Mouse (Mus musculus) hindbrain, embryonic 11.5 days (tissue): ENCODE results near the gene Hk3. TPM values are rescaled to one million over a fixed set of nuclear protein-coding genes. Genes with fewer than 3 reads are reported as not detected.
A peak's percentile ranks its signal among the peaks of the same experiment; 100 is the strongest.

Experiments used
- ATAC-seq: fragments of 200-750 bp; cut with Nextera tagmentation; 2 replicates; pipeline ENCODE4 v1.8.0; 2017; ENCODE audit warnings: mild to moderate bottlenecking, moderate TSS enrichment, moderate library complexity; ENCODE audit not compliant: low FRiP score
- DNase-seq: peaks from one replicate; pipeline ENCODE4 v3.0.0-alpha.2; 2015; ENCODE audit warnings: low spot score
- H3K27ac ChIP-seq: fragments of 300-500 bp; sonication (generic); 2 replicates; pipeline ENCODE4 v1.5.1; 2014; ENCODE audit warnings: mild to moderate bottlenecking, low read depth, low read length
- H3K27me3 ChIP-seq: fragments of 300-500 bp; sonication (generic); 2 replicates; pipeline ENCODE4 v1.6.1; 2014; ENCODE audit warnings: mild to moderate bottlenecking, low read length, moderate library complexity, mixed read lengths; ENCODE audit not compliant: control insufficient read depth, insufficient read depth
- H3K36me3 ChIP-seq: fragments of 300-500 bp; sonication (generic); 2 replicates; pipeline ENCODE4 v1.6.1; 2014; ENCODE audit warnings: mild to moderate bottlenecking, low read length, moderate library complexity, mixed read lengths; ENCODE audit not compliant: control insufficient read depth, insufficient read depth
- H3K4me1 ChIP-seq: fragments of 300-500 bp; sonication (generic); replicated peaks from 2 replicates; pipeline ENCODE4 v1.6.1; 2014; ENCODE audit warnings: low read length, mixed read lengths; ENCODE audit not compliant: control insufficient read depth, insufficient read depth
- H3K4me2 ChIP-seq: fragments of 300-500 bp; sonication (generic); replicated peaks from 2 replicates; pipeline ENCODE4 v1.6.1; 2014; ENCODE audit warnings: mild to moderate bottlenecking, low read depth, low read length
- H3K4me3 ChIP-seq: fragments of 300-500 bp; sonication (generic); 2 replicates; pipeline ENCODE4 v1.5.1; 2014; ENCODE audit warnings: low read depth, low read length
- H3K9ac ChIP-seq: fragments of 300-500 bp; sonication (generic); 2 replicates; pipeline ENCODE4 v1.6.1; 2014; ENCODE audit warnings: low read depth, low read length
- H3K9me3 ChIP-seq: fragments of 300-500 bp; sonication (generic); 2 replicates; pipeline ENCODE4 v1.6.1; 2016; ENCODE audit warnings: low read length; ENCODE audit not compliant: control insufficient read depth
- WGBS: fragments of 180-500 bp; shearing (Covaris S2); extraction: QIAGEN DNeasy Blood & Tissue Kit; methylation state at CpG from one replicate; pipeline ENCODE4 v1.1.7; 2014; 5-methylcytosine and 5-hydroxymethylcytosine counted together
- polyA plus RNA-seq: library from polyadenylated mRNA; unstranded; fragments of >200 nt; fragmentation: Nextera tagmentation; extraction: Ambion mirVana; gene quantifications from 2 replicates; pipeline ENCODE4 v1.2.1, GENCODE M21; 2014

Hk3 gene
- polyA plus RNA-seq, result 0.52 and 0.61 TPM in 2 replicates

GRCm38 (mm10) chr13:55021194-55021779 is at the start of gene Hk3:
TSS of gene Hk3 (minus strand) at chr13:55021385.
- ATAC-seq (no peak), DNase-seq (no peak)
- H3K9me3 ChIP-seq, result no peaks in the 10 kb centered on the region
- no peak within 1 kb of the TSS for H3K4me2 ChIP-seq
- no peaks in the 10 kb centered on the region; the same call in 1 of the 2 replicates for H3K27me3 ChIP-seq
- H3K9ac ChIP-seq, result no peak within 1 kb of the TSS
- no peaks in the 10 kb centered on the region for H3K4me1 ChIP-seq
- no peak within 1 kb of the TSS for H3K27ac ChIP-seq
- no peaks in the 10 kb centered on the region for H3K36me3 ChIP-seq
- no peak within 1 kb of the TSS for H3K4me3 ChIP-seq
- 89% methylated on average over 13 of the region's 13 CpGs for WGBS

GRCm38 (mm10) chr13:55069719-55070118 is 48.5 kb upstream of the Hk3 start:
- H3K9me3 ChIP-seq, result no peaks in the 10 kb centered on the region
- DNase-seq, result no peak
- no peaks in the 10 kb centered on the region for H3K27me3 ChIP-seq
- no peak overlapping the region for H3K27ac ChIP-seq
- 59% methylated on average over 7 of the region's 7 CpGs for WGBS
- no peak for ATAC-seq
- H3K4me2 ChIP-seq, result no peak overlapping the region
- no peaks in the 10 kb centered on the region for H3K36me3 ChIP-seq
- no peaks in the 10 kb centered on the region for H3K4me1 ChIP-seq
- no peak overlapping the region for H3K4me3 ChIP-seq
- H3K9ac ChIP-seq, result no peak overlapping the region

GRCm38 (mm10) chr13:55063276-55063675 is 42.1 kb upstream of the Hk3 start:
- Histone ChIP-seq H3K9ac (no peak overlapping the region), H3K36me3 (no peaks in the 10 kb centered on the region), H3K9me3 (no peaks in the 10 kb centered on the region), H3K4me3 (no peak overlapping the region), H3K27me3 (no peaks in the 10 kb centered on the region), H3K4me2 (no peak overlapping the region), H3K4me1 (no peaks in the 10 kb centered on the region), H3K27ac (no peak overlapping the region)
- no peak for DNase-seq
- 89% methylated on average over 2 of the region's 2 CpGs for WGBS
- ATAC-seq, result no peak

GRCm38 (mm10) chr13:55058042-55058441 is 36.9 kb upstream of the Hk3 start:
- no peaks in the 10 kb centered on the region for H3K9me3 ChIP-seq
- H3K4me1 ChIP-seq, result no peaks in the 10 kb centered on the region
- DNase-seq (peak; percentile 16), ATAC-seq (no peak)
- no peak overlapping the region for H3K4me3 ChIP-seq
- no peaks in the 10 kb centered on the region; the same call in 1 of the 2 replicates for H3K36me3 ChIP-seq
- H3K9ac ChIP-seq, result no peak overlapping the region
- no peaks in the 10 kb centered on the region for H3K27me3 ChIP-seq
- 86% methylated on average over 2 of the region's 2 CpGs for WGBS
- H3K27ac ChIP-seq, result no peak overlapping the region
- H3K4me2 ChIP-seq, result no peak overlapping the region

GRCm38 (mm10) chr13:55047706-55048105 is 26.5 kb upstream of the Hk3 start:
- DNase-seq (no peak), ATAC-seq (no peak)
- no peaks in the 10 kb centered on the region for H3K36me3 ChIP-seq
- WGBS, result 74% methylated on average over 3 of the region's 3 CpGs
- no peak overlapping the region for H3K4me2 ChIP-seq
- H3K9ac ChIP-seq, result no peak overlapping the region
- no peaks in the 10 kb centered on the region for H3K4me1 ChIP-seq
- H3K4me3 ChIP-seq, result no peak overlapping the region
- H3K27me3 ChIP-seq, result no peaks in the 10 kb centered on the region
- H3K27ac ChIP-seq, result no peak overlapping the region
- H3K9me3 ChIP-seq, result no peaks in the 10 kb centered on the region

GRCm38 (mm10) chr13:55040016-55040415 is 18.8 kb upstream of the Hk3 start:
- Histone ChIP-seq H3K27me3 (no peaks in the 10 kb centered on the region), H3K9ac (no peak overlapping the region), H3K36me3 (no peaks in the 10 kb centered on the region), H3K4me2 (no peak overlapping the region), H3K4me3 (no peak overlapping the region), H3K9me3 (no peaks in the 10 kb centered on the region), H3K27ac (no peak overlapping the region), H3K4me1 (no peaks in the 10 kb centered on the region)
- 100% methylated on average over 2 of the region's 2 CpGs for WGBS
- DNase-seq (no peak), ATAC-seq (no peak)

- Histone ChIP-seq H3K9me3 (no peaks in the 10 kb centered on the region), H3K4me1 (no peaks in the 10 kb centered on the region), H3K27me3 (no peaks in the 10 kb centered on the region; the same call in 1 of the 2 replicates), H3K27ac (no peak overlapping the region), H3K36me3 (no peaks in the 10 kb centered on the region), H3K9ac (no peak overlapping the region), H3K4me2 (no peak overlapping the region), H3K4me3 (no peak overlapping the region)
- WGBS, result 91% methylated on average over 2 of the region's 2 CpGs
- DNase-seq (no peak), ATAC-seq (no peak)
Observed at GRCm38 (mm10) chr13:55024215-55024614, 3.0 kb upstream of the Hk3 start.

GRCm38 (mm10) chr13:55022715-55023114 is 1.5 kb upstream of the Hk3 start:
- Histone ChIP-seq H3K4me1 (no peaks in the 10 kb centered on the region), H3K27me3 (no peaks in the 10 kb centered on the region; the same call in 1 of the 2 replicates), H3K4me2 (no peak overlapping the region), H3K9ac (no peak overlapping the region), H3K27ac (no peak overlapping the region), H3K4me3 (no peak overlapping the region), H3K36me3 (no peaks in the 10 kb centered on the region), H3K9me3 (no peaks in the 10 kb centered on the region)
- 78% methylated on average over 9 of the region's 9 CpGs for WGBS
- DNase-seq, result no peak
- no peak for ATAC-seq

GRCm38 (mm10) chr13:55022256-55022655 is 1.1 kb upstream of the Hk3 start:
- DNase-seq (no peak), ATAC-seq (no peak)
- Histone ChIP-seq H3K9ac (no peak overlapping the region), H3K36me3 (no peaks in the 10 kb centered on the region), H3K4me2 (no peak overlapping the region), H3K4me3 (no peak overlapping the region), H3K27me3 (no peaks in the 10 kb centered on the region; the same call in 1 of the 2 replicates), H3K9me3 (no peaks in the 10 kb centered on the region), H3K27ac (no peak overlapping the region), H3K4me1 (no peaks in the 10 kb centered on the region)
- 47% methylated on average over 4 of the region's 4 CpGs for WGBS
